In the genomic region with DNA sequence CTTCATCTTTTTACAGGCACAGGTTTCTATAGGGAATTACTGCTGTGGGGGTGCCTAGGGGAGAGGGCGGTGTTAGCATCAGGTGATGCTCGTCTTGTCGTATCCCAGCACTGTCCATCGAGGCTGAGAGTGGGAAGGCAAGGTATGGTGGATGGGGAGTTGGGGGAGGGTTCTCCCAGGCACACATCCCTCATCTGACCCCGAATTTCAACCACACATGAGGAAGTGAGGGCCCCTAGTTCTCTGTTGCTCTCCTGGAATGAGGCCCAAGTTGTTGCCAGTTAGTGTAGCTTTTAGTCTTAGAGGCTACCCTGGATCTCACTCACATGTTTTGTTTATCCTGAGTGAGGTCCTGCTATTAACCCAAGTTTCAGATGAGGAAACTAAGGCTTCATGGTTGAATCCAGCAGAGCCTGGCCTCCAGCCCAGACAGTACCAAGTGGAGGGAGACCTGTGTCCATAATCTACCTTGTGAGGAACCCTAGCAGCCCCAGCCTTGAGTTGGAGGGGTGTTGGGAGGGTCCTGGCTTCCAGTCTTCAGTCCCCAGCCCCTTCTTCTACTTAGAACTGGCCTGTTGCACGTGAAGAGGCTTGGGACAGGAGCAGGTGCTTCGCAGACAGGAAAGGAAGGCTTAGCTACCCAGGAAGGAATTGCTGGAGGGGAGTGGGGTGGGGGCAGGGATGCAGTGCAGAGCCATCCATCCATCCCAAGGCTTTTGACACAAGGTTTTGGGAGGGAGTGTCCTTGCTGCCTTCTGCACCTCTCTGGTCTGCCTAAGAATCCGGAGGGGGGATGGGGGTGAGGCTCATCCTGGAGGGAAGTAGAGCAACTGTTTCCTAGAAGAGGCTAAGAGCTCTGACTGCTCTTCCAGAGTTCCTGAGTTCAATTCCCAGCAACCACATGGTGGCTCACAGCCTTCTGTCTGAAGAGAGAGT, we compare ENCODE assay signal across 8 mouse cellular contexts. TPM values are rescaled to one million over a fixed set of nuclear protein-coding genes. Genes with fewer than 3 reads are reported as not detected.
DNase-seq lines count a peak whose midpoint lies in the region; ATAC-seq and TF ChIP-seq lines count a peak whose summit lies in the region.

No protein-coding gene starts in this region.

- peak overlapping the region; percentile 42 for H3K9ac ChIP-seq in heart, embryonic 12.5 days
- peak overlapping the region; percentile 42; the same call in 1 of the 2 replicates for H3K9ac ChIP-seq in limb, embryonic 12.5 days (replicated peaks)

- no peak for DNase-seq in heart, postnatal 10 days
- no peak for DNase-seq in right cerebral cortex, postnatal 14 days

- peak overlapping the region; percentile 91 for H3K27ac ChIP-seq in heart, embryonic 12.5 days (ENCODE audit: poor library complexity, severe bottlenecking)
- peak overlapping the region; percentile 68 for H3K27ac ChIP-seq in bone marrow macrophage, adult 2 months (ENCODE audit: insufficient read depth, low read depth, low read length)
- H3K27ac ChIP-seq in limb, embryonic 12.5 days = peak overlapping the region; percentile 86

- TF ChIP-seq POLR2A in bone marrow macrophage, adult 2 months (IDR thresholded peaks at IDR 0.05; ENCODE audit: borderline replicate concordance, low read depth, low read length) = no peak

- H3K4me2 ChIP-seq in heart, embryonic 12.5 days = peak overlapping the region; percentile 49
- H3K4me2 ChIP-seq in limb, embryonic 12.5 days = peak overlapping the region; percentile 36

- intact Hi-C loops in heart, postnatal 10 days (cut with DNase I) = no loop called here

- no peaks in the 10 kb centered on the region for H3K27me3 ChIP-seq in heart, embryonic 12.5 days (replicated peaks)
- no peaks in the 10 kb centered on the region for H3K27me3 ChIP-seq in E14TG2a.4 (ENCODE audit: insufficient read depth, low read length)
- no peaks in the 10 kb centered on the region for H3K27me3 ChIP-seq in limb, embryonic 12.5 days

- peak overlapping the region; percentile 16; the same call in 1 of the 2 replicates for H3K4me3 ChIP-seq in heart, embryonic 12.5 days
- peak overlapping the region; percentile 62 for H3K4me3 ChIP-seq in E14TG2a.4 (replicated peaks; ENCODE audit: low read length)
- 0 out of 2 replicates have a peak overlapping the region, but pooled peaks have one; percentile 10 for H3K4me3 ChIP-seq in bone marrow macrophage, adult 2 months (ENCODE audit: insufficient read depth, low read length)
- H3K4me3 ChIP-seq in limb, embryonic 12.5 days (replicated peaks) = no peak overlapping the region

- no peak for TF ChIP-seq CTCF in E14TG2a.4 (conservative IDR thresholded peaks at IDR 0.05; ENCODE audit: low read length)
- TF ChIP-seq CTCF in bone marrow macrophage, adult 2 months (IDR thresholded peaks at IDR 0.05; ENCODE audit: low read depth, low read length) = no peak

- peaks cover 91% of the 10 kb centered on the region for H3K4me1 ChIP-seq in heart, embryonic 12.5 days (replicated peaks)
- peaks cover 98% of the 10 kb centered on the region for H3K4me1 ChIP-seq in E14TG2a.4 (replicated peaks; ENCODE audit: low read depth, low read length)
- peaks cover 65% of the 10 kb centered on the region for H3K4me1 ChIP-seq in bone marrow macrophage, adult 2 months (ENCODE audit: control insufficient read depth, insufficient read depth, low read length)
- H3K4me1 ChIP-seq in limb, embryonic 12.5 days (replicated peaks) = peaks cover 92% of the 10 kb centered on the region

- 50% methylated on average over 8 of the region's 8 CpGs for WGBS in heart, embryonic 12.5 days
- WGBS in limb, embryonic 12.5 days = 59% methylated on average over 8 of the region's 8 CpGs

- H3K9me3 ChIP-seq in heart, embryonic 12.5 days (replicated peaks) = no peaks in the 10 kb centered on the region
- H3K9me3 ChIP-seq in E14TG2a.4 (ENCODE audit: low read length) = no peaks in the 10 kb centered on the region
- H3K9me3 ChIP-seq in limb, embryonic 12.5 days = no peaks in the 10 kb centered on the region

- no peak for ATAC-seq in heart, embryonic 12.5 days (ENCODE audit: insufficient number of reproducible peaks, low FRiP score)
- no peak for ATAC-seq in limb, embryonic 12.5 days (ENCODE audit: insufficient number of reproducible peaks, insufficient read depth, low FRiP score, low TSS enrichment, low read depth)
- no peak for ATAC-seq in megakaryocyte-erythroid progenitor cell, adult 5-6 weeks (replicated peaks; ENCODE audit: low FRiP score, low TSS enrichment, poor library complexity, severe bottlenecking)
- no peak for ATAC-seq in activated CD4-positive, CD25-positive, alpha-beta regulatory T cell, adult 4 months

- peaks cover 13% of the 10 kb centered on the region for H3K36me3 ChIP-seq in heart, embryonic 12.5 days
- H3K36me3 ChIP-seq in E14TG2a.4 (ENCODE audit: insufficient read depth, low read length) = peaks cover 50% of the 10 kb centered on the region
- peaks cover 54% of the 10 kb centered on the region for H3K36me3 ChIP-seq in limb, embryonic 12.5 days

RNA-seq across cellular contexts. Expression of gene Ctdsp2, which starts 8.9 kb away (rescaled TPM):
- 54.0 and 54.6 TPM in 2 replicates for polyA plus RNA-seq in heart, embryonic 12.5 days (2016; fragmentation: Nextera tagmentation; extraction: Ambion mirVana)
- 100 to 1,000 TPM; 131 to 149 TPM for total RNA-seq in heart, postnatal 10 days (2021)
- polyA plus RNA-seq in bone marrow macrophage, adult 2 months (2012; ENCODE audit: insufficient read depth, insufficient read length, missing spikeins) = 117 and 123 TPM in 2 replicates
- 74.6 and 89.2 TPM in 2 replicates for polyA plus RNA-seq in limb, embryonic 12.5 days (2016; fragmentation: Nextera tagmentation; extraction: Ambion mirVana)
- total RNA-seq in megakaryocyte-erythroid progenitor cell, adult 5-6 weeks (2014; fragmentation: Nextera tagmentation) = 54.7 and 56.7 TPM in 2 replicates
- total RNA-seq in megakaryocyte-erythroid progenitor cell, adult 5-6 weeks (2017) = 18.3 and 24.7 TPM in 2 replicates
- polyA plus RNA-seq in activated CD4-positive, CD25-positive, alpha-beta regulatory T cell, adult 4 months (2017; shearing (Covaris generic)) = 10 to 100 TPM; 29.8 to 35.8 TPM

RNA-seq across cellular contexts. Expression of gene Avil, which starts 13.1 kb away (rescaled TPM):
- polyA plus RNA-seq in heart, embryonic 12.5 days (2016; fragmentation: Nextera tagmentation; extraction: Ambion mirVana) = 0.19 and 0.22 TPM in 2 replicates
- under 1 TPM; 0.14 to 0.17 TPM for total RNA-seq in heart, postnatal 10 days (2021)
- not detected in 2 replicates for polyA plus RNA-seq in bone marrow macrophage, adult 2 months (2012; ENCODE audit: insufficient read depth, insufficient read length, missing spikeins)
- polyA plus RNA-seq in limb, embryonic 12.5 days (2016; fragmentation: Nextera tagmentation; extraction: Ambion mirVana) = 0.15 and 1.1 TPM in 2 replicates
- total RNA-seq in megakaryocyte-erythroid progenitor cell, adult 5-6 weeks (2014; fragmentation: Nextera tagmentation) = not detected in 2 replicates
- total RNA-seq in megakaryocyte-erythroid progenitor cell, adult 5-6 weeks (2017) = 0.38 TPM in 1 of 2 replicates, not detected in the other
- polyA plus RNA-seq in activated CD4-positive, CD25-positive, alpha-beta regulatory T cell, adult 4 months (2017; shearing (Covaris generic)) = not detected

RNA-seq across cellular contexts. Expression of gene Tsfm, which starts 43.2 kb away (rescaled TPM):
- 99.2 and 99.4 TPM in 2 replicates for polyA plus RNA-seq in heart, embryonic 12.5 days (2016; fragmentation: Nextera tagmentation; extraction: Ambion mirVana)
- 10 to 100 TPM; 53.1 to 66.2 TPM for total RNA-seq in heart, postnatal 10 days (2021)
- polyA plus RNA-seq in bone marrow macrophage, adult 2 months (2012; ENCODE audit: insufficient read depth, insufficient read length, missing spikeins) = 12.9 and 16.4 TPM in 2 replicates
- polyA plus RNA-seq in limb, embryonic 12.5 days (2016; fragmentation: Nextera tagmentation; extraction: Ambion mirVana) = 85.2 and 99.1 TPM in 2 replicates
- 41.6 and 61.2 TPM in 2 replicates for total RNA-seq in megakaryocyte-erythroid progenitor cell, adult 5-6 weeks (2014; fragmentation: Nextera tagmentation)
- 55.5 and 63.3 TPM in 2 replicates for total RNA-seq in megakaryocyte-erythroid progenitor cell, adult 5-6 weeks (2017)
- polyA plus RNA-seq in activated CD4-positive, CD25-positive, alpha-beta regulatory T cell, adult 4 months (2017; shearing (Covaris generic)) = 10 to 100 TPM; 42.5 to 57.1 TPM

RNA-seq across cellular contexts. Expression of gene Mettl1, which starts 53.8 kb away (rescaled TPM):
- 37.0 and 37.1 TPM in 2 replicates for polyA plus RNA-seq in heart, embryonic 12.5 days (2016; fragmentation: Nextera tagmentation; extraction: Ambion mirVana)
- 1 to 10 TPM; 7.6 to 8.6 TPM for total RNA-seq in heart, postnatal 10 days (2021)
- 3.1 and 4.3 TPM in 2 replicates for polyA plus RNA-seq in bone marrow macrophage, adult 2 months (2012; ENCODE audit: insufficient read depth, insufficient read length, missing spikeins)
- 52.5 and 53.7 TPM in 2 replicates for polyA plus RNA-seq in limb, embryonic 12.5 days (2016; fragmentation: Nextera tagmentation; extraction: Ambion mirVana)
- 54.1 and 55.2 TPM in 2 replicates for total RNA-seq in megakaryocyte-erythroid progenitor cell, adult 5-6 weeks (2014; fragmentation: Nextera tagmentation)
- total RNA-seq in megakaryocyte-erythroid progenitor cell, adult 5-6 weeks (2017) = 24.6 and 25.3 TPM in 2 replicates
- polyA plus RNA-seq in activated CD4-positive, CD25-positive, alpha-beta regulatory T cell, adult 4 months (2017; shearing (Covaris generic)) = 10 to 100 TPM; 19.8 to 23.9 TPM

RNA-seq across cellular contexts. Expression of gene Eef1akmt3, which starts 53.9 kb away (rescaled TPM):
- polyA plus RNA-seq in heart, embryonic 12.5 days (2016; fragmentation: Nextera tagmentation; extraction: Ambion mirVana) = 0.14 and 0.18 TPM in 2 replicates
- total RNA-seq in heart, postnatal 10 days (2021) = under 1 TPM; 0.12 to 0.17 TPM
- 0.34 TPM in 1 of 2 replicates, not detected in the other for polyA plus RNA-seq in bone marrow macrophage, adult 2 months (2012; ENCODE audit: insufficient read depth, insufficient read length, missing spikeins)
- 0.50 TPM in 2 replicates for polyA plus RNA-seq in limb, embryonic 12.5 days (2016; fragmentation: Nextera tagmentation; extraction: Ambion mirVana)
- not detected in 2 replicates for total RNA-seq in megakaryocyte-erythroid progenitor cell, adult 5-6 weeks (2014; fragmentation: Nextera tagmentation)
- total RNA-seq in megakaryocyte-erythroid progenitor cell, adult 5-6 weeks (2017) = 0.38 TPM in 1 of 2 replicates, not detected in the other
- under 1 TPM in 1 of 2 experiments, not detected in 1; 0.52 TPM for polyA plus RNA-seq in activated CD4-positive, CD25-positive, alpha-beta regulatory T cell, adult 4 months (2017; shearing (Covaris generic))
